Mouse (Mus musculus): ENCODE data around the gene Gskip. TPM values are rescaled to one million over a fixed set of nuclear protein-coding genes. Genes with fewer than 3 reads are reported as not detected.

Gskip gene
- total RNA-seq (2023): 11.9 TPM

DNA sequence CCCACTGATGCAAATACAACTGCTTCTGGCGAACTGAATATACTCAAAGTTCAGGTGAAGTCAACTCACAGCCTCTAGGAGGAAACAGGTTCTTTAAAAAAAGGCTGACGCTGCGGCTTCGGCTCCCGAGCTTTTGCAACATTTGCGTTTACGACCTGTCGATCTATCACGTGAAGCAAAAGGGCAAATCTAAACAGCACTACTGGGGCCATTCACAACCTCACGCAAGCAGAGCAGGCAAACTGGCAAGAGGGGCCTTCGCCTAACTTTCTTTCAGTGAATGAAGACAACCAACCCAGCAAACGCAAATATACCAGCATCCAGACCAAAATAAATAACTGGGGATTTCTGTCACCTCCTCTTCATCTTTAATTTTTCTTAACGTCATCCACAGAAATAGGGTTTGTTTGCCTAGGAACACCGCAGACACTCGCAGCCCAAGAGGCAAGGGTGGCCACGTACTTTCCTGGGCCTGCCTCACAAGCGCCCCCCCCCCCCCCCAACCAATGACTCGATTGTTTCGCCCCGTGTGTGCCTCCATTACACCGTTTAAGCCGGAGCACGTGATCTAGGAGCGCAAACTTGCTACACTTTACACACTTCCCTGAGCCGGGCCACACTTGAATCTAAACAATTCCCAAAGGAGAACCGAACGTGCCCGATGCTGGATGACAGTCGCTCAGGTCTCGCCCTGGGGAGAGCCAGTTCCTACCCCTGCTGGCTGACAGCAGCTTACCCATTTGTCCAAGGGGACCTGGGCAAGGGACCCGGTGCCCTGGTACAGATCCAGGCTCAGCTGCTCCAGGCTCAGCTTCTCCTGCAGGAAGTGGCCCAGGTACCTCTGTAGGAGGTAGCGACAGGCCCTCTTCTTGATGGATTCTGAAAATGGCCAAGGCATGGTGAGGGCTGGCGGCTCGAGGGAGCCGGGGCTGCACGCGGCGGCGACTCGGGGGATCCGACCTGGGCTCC is at the start of gene Gskip:
Gene Gskip (plus strand): TSS at position 897 of the 969 bp plus-strand sequence.

DNA sequence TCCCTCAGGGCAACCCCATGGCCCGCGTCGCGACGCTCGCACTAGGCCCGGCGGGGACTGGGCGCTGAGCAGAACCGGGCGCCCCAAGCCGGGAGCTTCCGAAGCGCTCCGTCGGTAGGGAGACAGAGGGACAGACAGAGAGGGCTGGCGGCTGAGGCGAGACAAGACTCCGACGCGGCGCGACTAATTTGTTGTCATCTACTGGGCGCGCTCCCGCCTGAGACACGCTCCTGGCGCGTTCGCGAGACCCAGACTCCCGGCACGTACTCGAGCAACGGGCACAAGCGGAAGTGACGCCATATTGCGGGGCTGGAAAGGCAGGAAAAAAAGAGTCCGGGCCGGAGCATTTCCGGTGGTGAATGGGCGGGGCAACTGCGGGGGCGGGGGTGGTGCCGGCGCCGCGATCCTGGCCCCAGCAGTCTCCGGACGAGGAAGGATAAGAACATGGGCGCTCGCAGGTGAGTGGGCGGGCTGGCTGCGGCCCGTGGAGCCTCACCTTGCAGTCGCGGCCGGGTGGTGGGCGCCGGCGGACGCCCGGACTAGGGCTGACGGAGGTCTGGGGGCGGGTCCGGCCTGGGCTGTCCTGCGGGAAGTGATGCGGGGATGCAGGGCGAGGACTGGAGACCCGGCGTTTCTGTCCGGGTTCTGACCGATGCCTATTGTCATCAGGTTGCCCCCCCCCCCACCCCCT is 517 bp downstream of the Gskip start, which contains the start of gene Atg2b:
Gene Atg2b (minus strand): TSS at position 211 of the 691 bp plus-strand sequence.

DNA sequence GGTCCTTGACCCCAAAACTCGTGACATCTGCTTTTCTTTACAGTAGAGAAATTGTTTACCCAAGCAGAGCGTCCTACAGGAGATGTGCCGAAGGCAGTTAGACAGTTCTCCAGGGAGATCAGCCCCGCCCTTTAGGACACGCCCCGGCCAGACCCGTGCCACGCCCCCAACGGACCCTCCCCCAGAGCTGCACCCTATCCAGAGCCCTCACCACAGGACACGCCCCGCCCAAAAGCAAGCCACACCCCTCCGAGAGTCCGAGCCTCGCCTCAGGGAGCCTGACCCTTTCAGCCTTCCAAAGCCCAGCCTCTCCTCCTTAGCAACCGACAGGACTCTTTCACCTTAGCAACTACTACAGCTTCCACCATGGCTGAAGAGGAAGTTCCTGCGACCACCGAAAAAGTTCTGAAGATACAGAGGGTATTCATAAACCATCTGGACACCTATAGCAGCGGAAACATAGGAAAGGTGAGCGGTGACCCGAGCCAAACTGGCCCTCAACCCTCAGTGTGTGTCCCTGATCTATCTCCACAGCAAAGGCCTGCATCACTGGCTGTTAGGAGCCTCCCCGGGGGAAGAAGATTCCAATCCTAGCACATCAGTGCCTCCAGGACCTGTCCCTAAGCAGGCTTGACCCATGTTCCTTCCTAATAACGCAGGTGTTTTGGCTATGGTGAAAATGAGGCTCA is 21.3 kb downstream of the Gskip start, which contains the start of gene Ak7:
Gene Ak7 (plus strand): TSS at position 178 of the 689 bp plus-strand sequence.

Other genes with a start within 250 kb of the Gskip start
- gene D430019H16Rik, start 231.0 kb upstream of the Gskip start, total RNA-seq (2023): not detected
- not detected for gene Bdkrb2, start 121.6 kb upstream of the Gskip start, total RNA-seq (2023)
- not detected for gene Bdkrb1, start 81.7 kb upstream of the Gskip start, total RNA-seq (2023)
- 47.7 TPM for gene Atg2b, start 382 bp downstream of the Gskip start, total RNA-seq (2023)
- not detected for gene Ak7, start 21.1 kb downstream of the Gskip start, total RNA-seq (2023)
- gene Papola, start 99.9 kb downstream of the Gskip start, total RNA-seq (2023): 190 TPM

Data from CD4-positive naive resting alpha-beta T cell, adult 57 days (primary cell).